Mouse (Mus musculus) kidney, postnatal 0 days (tissue): ENCODE measurements around the gene Rab44. TPM values are rescaled to one million over a fixed set of nuclear protein-coding genes. Genes with fewer than 3 reads are reported as not detected.

Source experiments
- ATAC-seq: fragments of 200-750 bp; cut with Nextera tagmentation; replicated peaks from 2 replicates; pipeline ENCODE4 v1.8.0; 2017; ENCODE audit warnings: low read depth, moderate number of reproducible peaks, moderate TSS enrichment, moderate library complexity; ENCODE audit not compliant: low FRiP score
- DNase-seq: peaks from one replicate; pipeline ENCODE4 v3.0.0-alpha.2; 2016; ENCODE audit warnings: low spot score
- H3K27ac ChIP-seq: fragments of 300-500 bp; sonication (generic); 2 replicates; pipeline ENCODE4 v1.5.1; 2014; ENCODE audit warnings: mild to moderate bottlenecking
- H3K27me3 ChIP-seq: fragments of 300-500 bp; sonication (generic); 2 replicates; pipeline ENCODE4 v1.6.1; 2014; ENCODE audit warnings: low read length, mixed read lengths; ENCODE audit not compliant: insufficient read depth
- H3K36me3 ChIP-seq: fragments of 300-500 bp; sonication (generic); 2 replicates; pipeline ENCODE4 v1.6.1; 2014; ENCODE audit warnings: low read length, mixed read lengths; ENCODE audit not compliant: insufficient read depth
- H3K4me1 ChIP-seq: fragments of 300-500 bp; sonication (generic); replicated peaks from 2 replicates; pipeline ENCODE4 v1.6.1; 2014; ENCODE audit warnings: antibody characterized with exemption, low read length, mixed read lengths; ENCODE audit not compliant: insufficient read depth
- H3K4me2 ChIP-seq: fragments of 300-500 bp; sonication (generic); 2 replicates; pipeline ENCODE4 v1.6.1; 2014; ENCODE audit warnings: mild to moderate bottlenecking, low read length, moderate library complexity, mixed read lengths
- H3K4me3 ChIP-seq: fragments of 300-500 bp; sonication (generic); replicated peaks from 2 replicates; pipeline ENCODE4 v1.5.1; 2014; ENCODE audit warnings: low read depth, low read length
- H3K9ac ChIP-seq: fragments of 300-500 bp; sonication (generic); 2 replicates; pipeline ENCODE4 v1.6.1; 2014; ENCODE audit warnings: low read depth, low read length
- H3K9me3 ChIP-seq: fragments of 300-500 bp; sonication (generic); replicated peaks from 2 replicates; pipeline ENCODE4 v1.6.1; 2016; ENCODE audit warnings: low read length, inconsistent platforms, mixed read lengths
- CTCF ChIP-seq: IDR thresholded peaks from 2 replicates; pipeline ENCODE4 v1.5.1; 2016; ENCODE audit warnings: antibody characterized with exemption, low read depth, mild to moderate bottlenecking, moderate library complexity
- WGBS: fragments of 180-500 bp; shearing (Covaris S2); extraction: QIAGEN DNeasy Blood & Tissue Kit; methylation state at CpG from one replicate; pipeline ENCODE4 v1.1.7; 2014; 5-methylcytosine and 5-hydroxymethylcytosine counted together
- polyA plus RNA-seq: library from polyadenylated mRNA; unstranded; fragments of >200 nt; fragmentation: Nextera tagmentation; extraction: Ambion mirVana; gene quantifications from 2 replicates; pipeline ENCODE4 v1.2.1, GENCODE M21; 2015

Rab44 gene
- polyA plus RNA-seq, 1 experiment from 2014 or later = 0.21 TPM

- TF ChIP-seq CTCF = no peak
- 77% methylated on average over 3 of the region's 3 CpGs for WGBS
Observed at GRCm38 (mm10) chr17:29175693-29176092, 61.7 kb downstream of the Rab44 start.

GRCm38 (mm10) chr17:29176391-29177267 lies 62.7 kb downstream of the Rab44 start:
- no peak overlapping the region for H3K27ac ChIP-seq
- H3K27me3 ChIP-seq = no peaks in the 10 kb centered on the region
- H3K4me1 ChIP-seq = peaks cover 6% of the 10 kb centered on the region; the same call in 1 of the 2 replicates
- DNase-seq = peak; percentile 71
- no peak overlapping the region for H3K4me2 ChIP-seq
- H3K9ac ChIP-seq = no peak overlapping the region
- 20% methylated on average over 9 of the region's 9 CpGs for WGBS
- H3K4me3 ChIP-seq = no peak overlapping the region
- H3K9me3 ChIP-seq = no peaks in the 10 kb centered on the region
- H3K36me3 ChIP-seq = no peaks in the 10 kb centered on the region
- peak; percentile 86 for TF ChIP-seq CTCF
- peak; percentile 48; the same call in 1 of the 2 replicates for ATAC-seq

More at GRCm38 (mm10) chr17:29175693-29176092, 61.7 kb downstream of the Rab44 start:
- Histone ChIP-seq H3K36me3 (no peaks in the 10 kb centered on the region), H3K9me3 (no peaks in the 10 kb centered on the region), H3K27me3 (no peaks in the 10 kb centered on the region), H3K4me1 (peaks cover 6% of the 10 kb centered on the region; the same call in 1 of the 2 replicates), H3K4me2 (no peak overlapping the region), H3K27ac (no peak overlapping the region), H3K4me3 (no peak overlapping the region), H3K9ac (no peak overlapping the region)
- DNase-seq (no peak), ATAC-seq (no peak)

- H3K36me3 ChIP-seq = no peaks in the 10 kb centered on the region
- no peak for TF ChIP-seq CTCF
- no peak overlapping the region for H3K4me3 ChIP-seq
- no peak for DNase-seq
- H3K27ac ChIP-seq = no peak overlapping the region
- WGBS = 81% methylated on average over 9 of the region's 9 CpGs
- H3K4me2 ChIP-seq = no peak overlapping the region
- no peak overlapping the region for H3K9ac ChIP-seq
- no peak for ATAC-seq
- no peaks in the 10 kb centered on the region for H3K9me3 ChIP-seq
- peaks cover 6% of the 10 kb centered on the region; the same call in 1 of the 2 replicates for H3K4me1 ChIP-seq
- H3K27me3 ChIP-seq = no peaks in the 10 kb centered on the region
Observed at GRCm38 (mm10) chr17:29178503-29179059, 64.6 kb downstream of the Rab44 start.

GRCm38 (mm10) chr17:29179917-29180316 lies 66.0 kb downstream of the Rab44 start:
- 74% methylated on average over 6 of the region's 6 CpGs for WGBS
- TF ChIP-seq CTCF = no peak
- H3K36me3 ChIP-seq = no peaks in the 10 kb centered on the region
- H3K4me3 ChIP-seq = no peak overlapping the region
- H3K27ac ChIP-seq = no peak overlapping the region
- ATAC-seq = no peak
- H3K9me3 ChIP-seq = no peaks in the 10 kb centered on the region
- no peaks in the 10 kb centered on the region for H3K27me3 ChIP-seq
- H3K9ac ChIP-seq = no peak overlapping the region
- no peak for DNase-seq
- no peak overlapping the region for H3K4me2 ChIP-seq
- H3K4me1 ChIP-seq = peaks cover 6% of the 10 kb centered on the region; the same call in 1 of the 2 replicates

GRCm38 (mm10) chr17:29180406-29181127 lies 66.6 kb downstream of the Rab44 start:
- TF ChIP-seq CTCF = no peak
- no peaks in the 10 kb centered on the region for H3K36me3 ChIP-seq
- no peaks in the 10 kb centered on the region for H3K9me3 ChIP-seq
- WGBS = 57% methylated on average over 4 of the region's 4 CpGs
- peaks cover 12% of the 10 kb centered on the region for H3K4me1 ChIP-seq
- no peak for DNase-seq
- no peak overlapping the region for H3K27ac ChIP-seq
- H3K4me2 ChIP-seq = no peak overlapping the region
- no peak overlapping the region for H3K9ac ChIP-seq
- no peaks in the 10 kb centered on the region for H3K27me3 ChIP-seq
- ATAC-seq = no peak
- no peak overlapping the region for H3K4me3 ChIP-seq

- DNase-seq = no peak
- 91% methylated on average over 5 of the region's 5 CpGs for WGBS
- Histone ChIP-seq H3K9ac (no peak overlapping the region), H3K9me3 (no peaks in the 10 kb centered on the region), H3K4me3 (no peak overlapping the region), H3K4me2 (no peak overlapping the region), H3K27me3 (no peaks in the 10 kb centered on the region), H3K27ac (no peak overlapping the region), H3K4me1 (peaks cover 8% of the 10 kb centered on the region; the same call in 1 of the 2 replicates), H3K36me3 (no peaks in the 10 kb centered on the region)
- ATAC-seq = no peak
- no peak for TF ChIP-seq CTCF
Observed at GRCm38 (mm10) chr17:29181751-29182150, 67.8 kb downstream of the Rab44 start.
